ENCODE assay signal across 8 mouse cellular contexts in genomic region chr17:15108473-15109441, GRCm38 (mm10).
DNase-seq lines count a peak whose midpoint lies in the region; ATAC-seq and TF ChIP-seq lines count a peak whose summit lies in the region.

No protein-coding gene starts in this region.

- H3K9me3 ChIP-seq in forebrain, postnatal 0 days (ENCODE audit: low read length) = no peaks in the 10 kb centered on the region
- H3K9me3 ChIP-seq in limb, embryonic 13.5 days = no peaks in the 10 kb centered on the region
- H3K9me3 ChIP-seq in stomach, postnatal 0 days (ENCODE audit: control insufficient read depth, low read length) = no peaks in the 10 kb centered on the region

- no peak for DNase-seq in frontal cortex, postnatal 25 days (ENCODE audit: low spot score in 2 of 2)
- DNase-seq in 416B (ENCODE audit: low read depth) = peak; percentile 73
- DNase-seq in forebrain, postnatal 0 days = peak; percentile 60
- DNase-seq in stomach, postnatal 0 days (ENCODE audit: low spot score) = no peak
- DNase-seq in yolk sac, embryonic 10.5 days (ENCODE audit: low spot score) = no peak
- DNase-seq in spleen, adult 12 weeks (ENCODE audit: low spot score) = no peak

- peak overlapping the region; percentile 28 for H3K4me2 ChIP-seq in forebrain, postnatal 0 days (ENCODE audit: low read depth)
- H3K4me2 ChIP-seq in limb, embryonic 13.5 days (replicated peaks) = peak overlapping the region; percentile 53
- peak overlapping the region; percentile 17; the same call in 1 of the 2 replicates for H3K4me2 ChIP-seq in stomach, postnatal 0 days (replicated peaks; ENCODE audit: low read depth)

- TF ChIP-seq CTCF in forebrain, postnatal 0 days (IDR thresholded peaks at IDR 0.05; ENCODE audit: low read depth) = no peak
- no peak for TF ChIP-seq CTCF in stomach, postnatal 0 days (IDR thresholded peaks at IDR 0.05; ENCODE audit: low read depth)

- no peak for TF ChIP-seq EP300 in stomach, postnatal 0 days (optimal IDR thresholded peaks at IDR 0.05)

- H3K4me1 ChIP-seq in forebrain, postnatal 0 days (ENCODE audit: insufficient read depth) = peaks cover 6% of the 10 kb centered on the region; the same call in 1 of the 2 replicates
- H3K4me1 ChIP-seq in limb, embryonic 13.5 days = peaks cover 16% of the 10 kb centered on the region
- no peaks in the 10 kb centered on the region for H3K4me1 ChIP-seq in stomach, postnatal 0 days (replicated peaks; ENCODE audit: control insufficient read depth, insufficient read depth)

- H3K27ac ChIP-seq in forebrain, postnatal 0 days (ENCODE audit: low read depth, low read length) = peak overlapping the region; percentile 64; the same call in 1 of the 2 replicates
- peak overlapping the region; percentile 22; the same call in 1 of the 2 replicates for H3K27ac ChIP-seq in limb, embryonic 13.5 days
- no peak overlapping the region for H3K27ac ChIP-seq in stomach, postnatal 0 days (replicated peaks)

- no peaks in the 10 kb centered on the region for H3K27me3 ChIP-seq in forebrain, postnatal 0 days (ENCODE audit: insufficient read depth, low read length)
- 0 out of 2 replicates have a peak, but pooled peaks cover 2% of the 10 kb centered on the region for H3K27me3 ChIP-seq in limb, embryonic 13.5 days
- H3K27me3 ChIP-seq in stomach, postnatal 0 days (ENCODE audit: control insufficient read depth, insufficient read depth, low read length) = no peaks in the 10 kb centered on the region

- peak overlapping the region; percentile 28; the same call in 1 of the 2 replicates for H3K9ac ChIP-seq in forebrain, postnatal 0 days
- H3K9ac ChIP-seq in limb, embryonic 13.5 days = 0 out of 2 replicates have a peak overlapping the region, but pooled peaks have one; percentile 31
- no peak overlapping the region for H3K9ac ChIP-seq in stomach, postnatal 0 days (ENCODE audit: low read length)

- no peaks in the 10 kb centered on the region for H3K36me3 ChIP-seq in forebrain, postnatal 0 days (ENCODE audit: insufficient read depth)
- no peaks in the 10 kb centered on the region for H3K36me3 ChIP-seq in limb, embryonic 13.5 days
- H3K36me3 ChIP-seq in stomach, postnatal 0 days (ENCODE audit: control insufficient read depth, insufficient read depth, low read length) = no peaks in the 10 kb centered on the region

- H3K4me3 ChIP-seq in forebrain, postnatal 0 days (ENCODE audit: low read depth, low read length) = no peak overlapping the region
- peak overlapping the region; percentile 18 for H3K4me3 ChIP-seq in limb, embryonic 13.5 days
- H3K4me3 ChIP-seq in stomach, postnatal 0 days (ENCODE audit: low read depth, low read length) = no peak overlapping the region

- peak; percentile 91 for ATAC-seq in frontal cortex, adult (ENCODE audit: low TSS enrichment)
- peak; percentile 73 for ATAC-seq in forebrain, postnatal 0 days
- ATAC-seq in limb, embryonic 13.5 days (ENCODE audit: low FRiP score, low read depth) = peak; percentile 75
- ATAC-seq in stomach, postnatal 0 days (ENCODE audit: low FRiP score, low TSS enrichment) = peak; percentile 51; the same call in 1 of the 2 replicates

- 34% methylated on average over 20 of the region's 20 CpGs for WGBS in forebrain, postnatal 0 days
- 18% methylated on average over 20 of the region's 20 CpGs for WGBS in limb, embryonic 13.5 days
- WGBS in stomach, postnatal 0 days = 17% methylated on average over 20 of the region's 20 CpGs

Comparison
In these comparisons a context has a peak if more than half of its experiments do, and no peak if none do; other contexts are left out.
1. DNase-seq: peak in 416B (single experiment) and forebrain, postnatal 0 days (single experiment); none in frontal cortex, postnatal 25 days (0 of 2), stomach, postnatal 0 days (single experiment), yolk sac, embryonic 10.5 days (single experiment) and spleen, adult 12 weeks (single experiment).
2. Peak in every context shown above with its lines, with median percentiles within 50 percentile points of each other: ATAC-seq and H3K4me2 ChIP-seq.